19 mouse cellular contexts compared by ENCODE assay signal in the genomic region with DNA sequence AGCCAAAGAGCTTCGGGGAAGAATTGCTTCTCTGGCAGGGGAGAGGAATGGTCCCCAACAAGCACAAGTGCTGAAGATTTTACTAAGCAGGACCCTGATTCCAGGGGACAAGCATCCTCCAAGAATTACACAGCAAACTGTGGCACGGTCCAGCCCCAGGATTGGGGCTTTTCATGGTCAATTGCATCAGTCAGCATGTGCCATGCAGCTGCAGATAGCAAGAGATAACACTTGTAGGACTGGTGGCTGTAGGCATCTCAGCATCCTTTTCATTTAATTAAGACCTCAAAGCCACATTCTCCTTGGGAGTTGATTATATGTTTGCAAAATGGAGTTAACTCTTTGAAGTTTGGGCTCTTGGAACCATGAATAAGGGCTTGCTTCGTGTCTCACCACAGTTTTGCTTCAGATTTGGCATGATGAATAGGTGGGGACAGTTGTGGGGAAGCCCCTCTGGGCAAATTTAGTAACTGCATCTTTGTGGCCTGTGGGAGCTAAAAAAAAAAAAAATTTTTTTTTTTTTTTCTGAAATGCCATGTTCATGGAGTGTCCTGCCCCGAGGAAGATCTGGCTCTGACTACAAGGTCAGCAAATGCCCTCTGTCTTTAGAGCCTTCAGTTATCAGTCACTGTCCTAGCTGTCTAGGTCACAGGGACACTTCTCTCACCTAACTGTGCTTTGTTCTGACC. TPM values are rescaled to one million over a fixed set of nuclear protein-coding genes. Genes with fewer than 3 reads are reported as not detected.
DNase-seq lines count a peak whose midpoint lies in the region; TF ChIP-seq lines count a peak whose summit lies in the region.
"Had no signal": no experiment of that assay in that cellular context is flagged by ENCODE, and none has a peak within 500 bp of the region (broad histone marks: within the 10 kb centered on the region; RNA-seq: fewer than 3 reads in every experiment).

No protein-coding gene starts in this region.

- H3K27me3 ChIP-seq in CH12.LX (replicated peaks) = no peaks in the 10 kb centered on the region
- H3K27me3 ChIP-seq: embryonic facial prominence, embryonic 12.5 days; embryonic facial prominence, embryonic 15.5 days; forebrain, embryonic 12.5 days had no signal

- H3K4me1 ChIP-seq in CH12.LX (ENCODE audit: control insufficient read depth in 1 of 2, insufficient read depth in 2 of 2) = peaks cover 12 to 38% of the 10 kb centered on the region in 2 experiments
- H3K4me1 ChIP-seq in ES-E14 (ENCODE audit: control insufficient read depth in 2 of 2, insufficient read depth in 2 of 2, low read length in 2 of 2, poor library complexity in 1 of 2) = no peaks in the 10 kb centered on the region
- H3K4me1 ChIP-seq: embryonic facial prominence, embryonic 12.5 days; embryonic facial prominence, embryonic 15.5 days; forebrain, embryonic 12.5 days had no signal

- H3K79me2 ChIP-seq in CH12.LX (replicated peaks; ENCODE audit: control insufficient read depth, extremely low read depth, insufficient read depth, poor library complexity, severe bottlenecking) = no peaks in the 10 kb centered on the region; the same call in 1 of the 2 replicates

- no peak for TF ChIP-seq RAD21 in CH12.LX (IDR thresholded peaks at IDR 0.05; ENCODE audit: low read depth, low read length)

- no peaks in the 10 kb centered on the region for H3K36me3 ChIP-seq in CH12.LX (replicated peaks in 1 of 2; ENCODE audit: control insufficient read depth in 1 of 2, insufficient read depth in 1 of 2, low read length in 1 of 2)
- no peaks in the 10 kb centered on the region for H3K36me3 ChIP-seq in ES-E14 (ENCODE audit: control insufficient read depth, insufficient read depth, low read length, poor library complexity, severe bottlenecking)
- H3K36me3 ChIP-seq: embryonic facial prominence, embryonic 12.5 days; embryonic facial prominence, embryonic 15.5 days; forebrain, embryonic 10.5 days; forebrain, embryonic 12.5 days had no signal

- H3K9me3 ChIP-seq in CH12.LX (replicated peaks; ENCODE audit: low read length) = no peaks in the 10 kb centered on the region
- no peaks in the 10 kb centered on the region for H3K9me3 ChIP-seq in ES-E14 (ENCODE audit: control insufficient read depth, insufficient read depth, low read depth, low read length)
- H3K9me3 ChIP-seq: embryonic facial prominence, embryonic 12.5 days; embryonic facial prominence, embryonic 15.5 days; forebrain, embryonic 10.5 days; forebrain, embryonic 12.5 days had no signal

- H3K27ac ChIP-seq in CH12.LX (ENCODE audit: insufficient read depth, low read depth) (no peak overlapping the region), ES-E14 (ENCODE audit: insufficient read depth, low read depth, low read length, poor library complexity, severe bottlenecking) (no peak overlapping the region)
- H3K27ac ChIP-seq: embryonic facial prominence, embryonic 12.5 days; embryonic facial prominence, embryonic 15.5 days; forebrain, embryonic 10.5 days; forebrain, embryonic 12.5 days had no signal

- dilution Hi-C loops in CH12.LX (cut with MboI; ENCODE audit: extremely low pct_ligation_motif_present, extremely low pct_unique_long_range_greater_than_20kb, low sequenced_read_pairs) = no loop called here

- no peak for TF ChIP-seq CTCF in CH12.LX (conservative IDR thresholded peaks at IDR 0.05 in 1 of 2, IDR thresholded peaks at IDR 0.05 in 1 of 2; ENCODE audit: low read depth in 2 of 2, low read length in 2 of 2)

- no peak for TF ChIP-seq EP300 in CH12.LX (IDR thresholded peaks at IDR 0.05; ENCODE audit: low read length)

- H3K4me2 ChIP-seq in CH12.LX (ENCODE audit: insufficient read depth, low read depth, poor library complexity, severe bottlenecking) = peak overlapping the region; percentile 34; the same call in 1 of the 2 replicates
- H3K4me2 ChIP-seq: embryonic facial prominence, embryonic 12.5 days; embryonic facial prominence, embryonic 15.5 days; forebrain, embryonic 12.5 days had no signal

- DNase-seq in CH12.LX (ENCODE audit: extremely low read depth) (peak; percentile 58), ES-E14 (ENCODE audit: low read depth, low spot score) (no peak), MN1 (ENCODE audit: low spot score) (peak; percentile 79)
- no peak for DNase-seq in right cerebral cortex, postnatal 36 days (ENCODE audit: low spot score in 2 of 2)
- DNase-seq in right cerebral cortex, adult 18-20 months = no peak
- DNase-seq: adrenal gland, adult 8-10 months; adrenal gland, postnatal 14 days; adrenal gland, postnatal 36 days; cerebellum, adult 11-12 months; cerebellum, adult 2 months; cerebellum, adult 9-10 months; cerebellum, postnatal 10 days; cerebellum, postnatal 25 days; embryo, embryonic 11 days had no signal

- H3K9ac ChIP-seq in CH12.LX (ENCODE audit: insufficient read depth, low read depth) (no peak overlapping the region), ES-E14 (ENCODE audit: insufficient read depth, low read depth, low read length, poor library complexity, severe bottlenecking) (no peak overlapping the region)
- H3K9ac ChIP-seq: embryonic facial prominence, embryonic 12.5 days; embryonic facial prominence, embryonic 15.5 days; forebrain, embryonic 12.5 days had no signal

- H3K4me3 ChIP-seq in CH12.LX (replicated peaks in 1 of 3; ENCODE audit: low read depth in 2 of 3, low read length in 2 of 3, poor library complexity in 1 of 3) (no peak overlapping the region), ES-E14 (ENCODE audit: insufficient read depth in 1 of 2, low read depth in 1 of 2, low read length in 2 of 2, poor library complexity in 1 of 2, severe bottlenecking in 1 of 2) (no peak overlapping the region)
- H3K4me3 ChIP-seq: embryonic facial prominence, embryonic 12.5 days; embryonic facial prominence, embryonic 15.5 days; erythroblast, embryonic 14.5 days; forebrain, embryonic 10.5 days; forebrain, embryonic 12.5 days had no signal

- no peak for TF ChIP-seq POLR2A in CH12.LX (IDR thresholded peaks at IDR 0.05; ENCODE audit: low read depth, low read length)

- in situ Hi-C loops in CH12.LX (cut with MboI; ENCODE audit: low pct_ligation_motif_present, low pct_unique_long_range_greater_than_20kb, low sequenced_read_pairs) = no loop called here
- in situ Hi-C loops in ES-E14 (cut with MboI; ENCODE audit: low sequenced_read_pairs in 2 of 2, unreplicated experiment in 2 of 2) = no loop called here

TF ChIP-seq in CH12.LX, 34 proteins besides CTCF, POLR2A, EP300 and RAD21:
- TF ChIP-seq BHLHE40 (IDR thresholded peaks at IDR 0.05; ENCODE audit: low read depth, low read length) (peak; percentile 83), MAX (IDR thresholded peaks at IDR 0.05; ENCODE audit: low read length) (peak; percentile 47; the same call in 1 of the 2 replicates), MXI1 (IDR thresholded peaks at IDR 0.05; ENCODE audit: low read depth, low read length) (no peak), MYC (IDR thresholded peaks at IDR 0.05; ENCODE audit: low read depth, low read length) (no peak), KAT2A (IDR thresholded peaks at IDR 0.05; ENCODE audit: insufficient replicate concordance, low read length) (no peak), CHD2 (IDR thresholded peaks at IDR 0.05; ENCODE audit: low read length) (no peak), E2F4 (IDR thresholded peaks at IDR 0.05; ENCODE audit: insufficient replicate concordance, low read depth, low read length) (no peak), JUN (IDR thresholded peaks at IDR 0.05; ENCODE audit: insufficient read depth, low read depth, low read length) (no peak), NRF1 (IDR thresholded peaks at IDR 0.05; ENCODE audit: low read depth, low read length) (no peak), MEF2A (IDR thresholded peaks at IDR 0.05; ENCODE audit: borderline replicate concordance, low read depth, low read length) (peak; percentile 81), ZNF384 (IDR thresholded peaks at IDR 0.05; ENCODE audit: low read depth, low read length) (peak; percentile 94)

TF ChIP-seq in ES-E14, 5 proteins besides CTCF, POLR2A, EP300 and RAD21:
- TF ChIP-seq ZC3H11A (IDR thresholded peaks at IDR 0.05; ENCODE audit: borderline replicate concordance, low read depth, low read length) (no peak), HCFC1 (IDR thresholded peaks at IDR 0.05; ENCODE audit: borderline replicate concordance, insufficient read depth, low read length) (no peak), MAFK (IDR thresholded peaks at IDR 0.05; ENCODE audit: insufficient read depth, low read depth, low read length) (no peak), ZNF384 (IDR thresholded peaks at IDR 0.05; ENCODE audit: low read depth, low read length) (peak; percentile 33; the same call in 1 of the 2 replicates), CHD2 (IDR thresholded peaks at IDR 0.05; ENCODE audit: low read depth, low read length) (no peak)
TF ChIP-seq in ES-E14: peak in this region for 1.

RNA-seq across cellular contexts. Expression of gene Smpd3, which starts 22.0 kb away (rescaled TPM):
- total RNA-seq in CH12.LX (2012; rRNA removed) (0.21 and 0.25 TPM in 2 replicates), CH12.LX (2014; rRNA removed) (0.16 and 0.23 TPM in 2 replicates), ES-E14 (2012; rRNA removed) (0.94 and 1.7 TPM in 2 replicates)
- 0.16 and 0.19 TPM in 2 replicates for polyA plus RNA-seq in CH12.LX (2012; ENCODE audit: insufficient read length, low read depth)
- polyA plus RNA-seq: erythroblast, embryonic 14.5 days had no signal

RNA-seq across cellular contexts. Expression of gene Zfp90, which starts 55.3 kb away (rescaled TPM):
- total RNA-seq in CH12.LX (2012; rRNA removed) = 1.6 and 1.8 TPM in 2 replicates
- total RNA-seq in CH12.LX (2014; rRNA removed) = 3.5 and 4.1 TPM in 2 replicates
- 2.8 and 3.0 TPM in 2 replicates for polyA plus RNA-seq in CH12.LX (2012; ENCODE audit: insufficient read length, low read depth)
- 5.7 and 6.0 TPM in 2 replicates for total RNA-seq in ES-E14 (2012; rRNA removed)

Comparison
In these comparisons a context has a peak if more than half of its experiments do, and no peak if none do; other contexts are left out.
1. DNase-seq: peak in CH12.LX (single experiment) and MN1 (single experiment); none in ES-E14 (single experiment), right cerebral cortex, postnatal 36 days (0 of 2) and right cerebral cortex, adult 18-20 months (single experiment).